Mouse (Mus musculus) thymus, adult 2 months (tissue): ENCODE data around the gene 1700086D15Rik. TPM values are rescaled to one million over a fixed set of nuclear protein-coding genes. Genes with fewer than 3 reads are reported as not detected.

Experiments used
- DNase-seq: peaks from one replicate; pipeline ENCODE4 v3.0.0; 2021
- H3K27ac ChIP-seq: fragments of 200-500 bp; 2 replicates; pipeline ENCODE4 v1.5.1; 2012; ENCODE audit warnings: low read length, control low read depth; ENCODE audit not compliant: control insufficient read depth, insufficient read depth
- H3K27me3 ChIP-seq: fragments of 200-500 bp; 2 replicates; pipeline ENCODE4 v1.6.1; 2012; ENCODE audit warnings: mild to moderate bottlenecking, low read length, moderate library complexity, mixed read lengths; ENCODE audit not compliant: control insufficient read depth, insufficient read depth
- H3K36me3 ChIP-seq: fragments of 200-500 bp; 2 replicates; pipeline ENCODE4 v1.6.1; 2012; ENCODE audit warnings: mild to moderate bottlenecking, low read length, moderate library complexity; ENCODE audit not compliant: control insufficient read depth, insufficient read depth
- H3K4me1 ChIP-seq: fragments of 200-500 bp; replicated peaks from 2 replicates; pipeline ENCODE4 v1.6.1; 2012; ENCODE audit warnings: low read length; ENCODE audit not compliant: control insufficient read depth, insufficient read depth
- H3K4me3 ChIP-seq: fragments of 200-500 bp; 2 replicates; pipeline ENCODE4 v1.5.1; 2012; ENCODE audit warnings: mild to moderate bottlenecking, low read length, control low read depth, moderate library complexity; ENCODE audit not compliant: control insufficient read depth, insufficient read depth
- CTCF ChIP-seq: fragments of 200-500 bp; IDR thresholded peaks from 2 replicates; pipeline ENCODE4 v1.5.1; 2012; ENCODE audit warnings: mild to moderate bottlenecking, control low read depth, low read length, moderate library complexity, borderline replicate concordance; ENCODE audit not compliant: control insufficient read depth, poor library complexity, insufficient read depth; ENCODE audit errors: extremely low read depth
- POLR2A ChIP-seq: fragments of 200-500 bp; IDR thresholded peaks from 2 replicates; pipeline ENCODE4 v1.6.1; 2012; ENCODE audit warnings: mild to moderate bottlenecking, low read length, control low read depth, moderate library complexity; ENCODE audit not compliant: control insufficient read depth, poor library complexity, insufficient read depth; ENCODE audit errors: extremely low read depth
- WGBS: fragments of 180-500 bp; shearing (Covaris S2); methylation state at CpG from one replicate; pipeline ENCODE4 v1.1.7; 2018; 5-methylcytosine and 5-hydroxymethylcytosine counted together
- polyA plus RNA-seq: library from polyadenylated mRNA; depleted of rRNA; stranded (reverse); fragments of >200 nt; gene quantifications from 2 replicates; pipeline ENCODE4 v1.2.3, GENCODE M21; 2012

Gene 1700086D15Rik
- polyA plus RNA-seq, 1 experiment, result not detected

GRCm38 (mm10) chr11:65126566-65126965, 33.1 kb downstream of the 1700086D15Rik start:
- no peak overlapping the region for H3K27ac ChIP-seq

GRCm38 (mm10) chr11:65124913-65125418, 34.7 kb downstream of the 1700086D15Rik start:
- Histone ChIP-seq H3K4me1 (no peaks in the 10 kb centered on the region), H3K36me3 (no peaks in the 10 kb centered on the region), H3K4me3 (no peak overlapping the region), H3K27me3 (no peaks in the 10 kb centered on the region), H3K27ac (no peak overlapping the region)
- TF ChIP-seq CTCF, result no peak
- TF ChIP-seq POLR2A, result no peak
- no peak for DNase-seq
- 83% methylated on average over 8 of the region's 8 CpGs for WGBS

More at GRCm38 (mm10) chr11:65126566-65126965, 33.1 kb downstream of the 1700086D15Rik start:
- Histone ChIP-seq H3K4me3 (no peak overlapping the region), H3K36me3 (no peaks in the 10 kb centered on the region), H3K27me3 (no peaks in the 10 kb centered on the region), H3K4me1 (no peaks in the 10 kb centered on the region)
- TF ChIP-seq CTCF (no peak), POLR2A (no peak)
- no peak for DNase-seq
- WGBS, result 88% methylated on average over 9 of the region's 9 CpGs

GRCm38 (mm10) chr11:65120276-65120675, 39.4 kb downstream of the 1700086D15Rik start:
- TF ChIP-seq CTCF (no peak), POLR2A (no peak)
- Histone ChIP-seq H3K27ac (no peak overlapping the region), H3K4me1 (no peaks in the 10 kb centered on the region), H3K4me3 (no peak overlapping the region), H3K27me3 (no peaks in the 10 kb centered on the region), H3K36me3 (no peaks in the 10 kb centered on the region)
- 88% methylated on average over 4 of the region's 4 CpGs for WGBS
- no peak for DNase-seq

GRCm38 (mm10) chr11:65115811-65116210, 43.9 kb downstream of the 1700086D15Rik start:
- TF ChIP-seq CTCF, result no peak
- TF ChIP-seq POLR2A, result no peak

GRCm38 (mm10) chr11:65112086-65112485, 47.6 kb downstream of the 1700086D15Rik start:
- no peak overlapping the region for H3K27ac ChIP-seq
- no peaks in the 10 kb centered on the region for H3K36me3 ChIP-seq
- H3K4me3 ChIP-seq, result no peak overlapping the region
- H3K27me3 ChIP-seq, result no peaks in the 10 kb centered on the region
- 66% methylated on average over 4 of the region's 4 CpGs for WGBS
- DNase-seq, result no peak
- no peak for TF ChIP-seq POLR2A
- no peak for TF ChIP-seq CTCF
- H3K4me1 ChIP-seq, result no peaks in the 10 kb centered on the region

More at GRCm38 (mm10) chr11:65115811-65116210, 43.9 kb downstream of the 1700086D15Rik start:
- H3K27me3 ChIP-seq, result no peaks in the 10 kb centered on the region
- no peak for DNase-seq
- WGBS, result 85% methylated on average over 6 of the region's 6 CpGs
- no peak overlapping the region for H3K4me3 ChIP-seq
- no peaks in the 10 kb centered on the region for H3K36me3 ChIP-seq
- no peak overlapping the region for H3K27ac ChIP-seq
- no peaks in the 10 kb centered on the region for H3K4me1 ChIP-seq

- H3K27me3 ChIP-seq, result no peaks in the 10 kb centered on the region
- H3K4me3 ChIP-seq, result no peak overlapping the region
- no peak for DNase-seq
- 89% methylated on average over 5 of the region's 5 CpGs for WGBS
- H3K27ac ChIP-seq, result no peak overlapping the region
- no peaks in the 10 kb centered on the region for H3K36me3 ChIP-seq
- H3K4me1 ChIP-seq, result no peaks in the 10 kb centered on the region
- TF ChIP-seq POLR2A, result no peak
- no peak for TF ChIP-seq CTCF
Measured at GRCm38 (mm10) chr11:65111651-65112050, 48.0 kb downstream of the 1700086D15Rik start.

- Histone ChIP-seq H3K27ac (no peak overlapping the region), H3K4me1 (no peaks in the 10 kb centered on the region), H3K4me3 (no peak overlapping the region), H3K27me3 (no peaks in the 10 kb centered on the region), H3K36me3 (no peaks in the 10 kb centered on the region)
- no peak for DNase-seq
- WGBS, result 90% methylated on average over 10 of the region's 10 CpGs
- TF ChIP-seq POLR2A (no peak), CTCF (no peak)
Measured at GRCm38 (mm10) chr11:65110058-65110457, 49.6 kb downstream of the 1700086D15Rik start.
